Mouse (Mus musculus) adrenal gland, adult 18-20 months (tissue): ENCODE results near the gene Rusc2. TPM values are rescaled to one million over a fixed set of nuclear protein-coding genes. Genes with fewer than 3 reads are reported as not detected.
A peak's percentile ranks its signal among the peaks of the same experiment; 100 is the strongest.

Experiments used
- DNase-seq, 2 experiments: peaks; one replicate each; pipeline ENCODE4 v3.0.0; 2021 to 2022; ENCODE audit warnings: low spot score in 2 of 2
- long read RNA-seq, 2 experiments: library from polyadenylated mRNA; stranded (forward); transcript quantifications; one replicate each; pipeline ENCODE4 v2.0.0; 2021
- total RNA-seq, 2 experiments: library from RNA; stranded (reverse); gene quantifications; 1 replicate in 1 of 2; 2 replicates in 1 of 2; pipeline ENCODE4 v1.2.3; 2021

The Rusc2 gene
- 10 to 100 TPM; 36.9 to 39.9 TPM for total RNA-seq
- long read RNA-seq, experiment 1, full-length matches to known transcripts = 4 of 21 reads
- long read RNA-seq, experiment 1, partial matches to known transcripts = 10 of 21 reads
- long read RNA-seq, experiment 1, other reads (novel, unspliced or antisense) = 7 of 21 reads
- long read RNA-seq, experiment 2, full-length matches to known transcripts = 3 of 44 reads
- long read RNA-seq, experiment 2, partial matches to known transcripts = 31 of 44 reads
- long read RNA-seq, experiment 2, other reads (novel, unspliced or antisense) = 10 of 44 reads

DNA sequence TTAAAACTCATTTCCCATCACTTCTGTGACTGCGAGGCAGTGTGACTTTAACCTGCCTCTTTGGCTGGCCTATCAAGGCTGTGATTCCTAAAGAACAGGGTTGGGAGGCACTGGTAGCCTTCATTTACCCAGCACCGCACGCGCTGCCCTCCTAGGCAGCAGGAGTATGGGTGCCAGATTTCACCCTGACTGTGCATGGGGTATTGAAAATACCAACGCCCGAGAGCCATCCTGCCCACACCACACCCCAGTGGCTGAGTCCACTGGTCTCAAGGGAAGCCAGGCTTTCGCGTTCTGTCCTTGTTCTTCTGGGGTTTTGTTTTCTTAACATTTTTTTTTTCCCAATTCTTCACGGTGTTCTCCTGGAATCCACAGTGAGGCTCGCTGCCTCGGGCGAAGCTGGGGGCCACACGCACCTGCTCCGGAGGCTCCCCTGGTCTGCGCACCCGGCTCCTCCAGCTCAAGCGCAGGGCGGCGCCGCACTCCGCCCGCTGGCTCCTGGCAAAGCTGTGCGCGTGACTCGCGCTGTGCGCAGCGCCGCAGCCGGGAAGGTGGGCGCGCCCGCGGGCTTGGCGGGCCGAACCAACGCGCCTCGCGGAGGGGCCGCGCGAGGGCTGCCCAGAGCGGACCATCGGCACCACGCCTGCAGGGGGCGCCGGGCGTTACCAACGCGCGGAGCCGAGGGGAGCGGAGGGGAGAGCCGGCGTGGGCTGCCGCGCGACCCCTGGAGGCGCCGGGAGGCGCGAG lies at the start of gene Rusc2:
TSS of gene Rusc2 (plus strand) at position 572 of the 747 bp plus-strand sequence.
- peak; percentile 94 to 95 for DNase-seq

GRCm38 (mm10) chr4:43334771-43335170 lies 47.0 kb upstream of the Rusc2 start:
- DNase-seq = no peak

GRCm38 (mm10) chr4:43336176-43336575 lies 45.6 kb upstream of the Rusc2 start:
- no peak for DNase-seq

DNA sequence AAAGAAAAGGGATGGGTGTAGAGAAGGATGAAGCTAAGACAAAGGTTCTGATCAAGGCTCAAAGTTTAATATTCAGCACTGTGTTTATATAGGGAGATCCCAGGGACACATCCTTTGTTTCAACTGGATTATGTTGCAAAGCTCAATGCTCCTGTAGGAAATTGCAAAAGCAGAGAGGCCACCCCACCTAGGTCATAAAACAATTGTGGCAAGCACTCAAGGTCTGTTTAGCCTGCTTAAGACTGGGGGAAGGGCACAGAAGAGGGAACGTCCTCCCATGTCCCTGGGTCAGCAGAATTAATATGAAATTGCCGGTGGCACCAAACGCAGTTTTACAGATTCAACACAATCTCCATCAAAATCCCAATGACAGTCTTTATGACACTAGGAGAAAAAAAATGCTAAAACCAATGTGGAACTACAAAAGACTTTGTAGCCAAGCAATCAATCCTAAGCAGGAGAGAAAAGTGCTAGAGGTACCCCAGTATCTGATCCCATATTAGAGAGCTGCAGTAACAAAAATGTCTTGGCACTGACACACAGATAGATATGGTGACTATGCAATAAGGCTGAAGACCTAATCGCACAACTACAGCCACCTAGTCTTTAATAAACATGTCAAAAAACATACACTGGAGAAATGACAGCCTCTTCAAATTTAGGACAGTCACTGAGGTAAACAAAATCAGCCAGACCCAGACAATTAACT lies 41.5 kb upstream of the Rusc2 start:
- DNase-seq = no peak

GRCm38 (mm10) chr4:43341276-43341891 lies 40.4 kb upstream of the Rusc2 start:
- no peak for DNase-seq

DNA sequence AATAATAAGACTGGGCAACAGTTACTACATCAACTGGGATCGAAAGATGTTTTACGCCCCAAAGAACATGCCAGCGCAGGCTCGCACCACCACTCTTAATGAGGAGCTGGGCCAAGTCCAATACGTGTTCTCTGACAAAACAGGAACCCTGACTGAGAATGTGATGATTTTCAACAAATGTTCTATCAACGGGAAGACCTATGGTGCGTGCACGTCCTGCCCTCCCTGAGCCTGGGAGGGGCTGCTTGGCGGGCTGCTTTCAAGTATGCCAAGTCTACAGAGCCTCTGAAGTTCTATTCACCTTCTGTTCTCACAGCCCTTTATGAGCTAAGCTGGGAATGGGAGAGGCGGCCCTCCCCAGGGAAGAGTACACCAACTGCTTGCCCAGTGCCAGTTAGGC lies 39.3 kb upstream of the Rusc2 start:
- no peak for DNase-seq

GRCm38 (mm10) chr4:43344932-43345331 lies 36.8 kb upstream of the Rusc2 start:
- DNase-seq = no peak

GRCm38 (mm10) chr4:43349206-43349605 lies 32.6 kb upstream of the Rusc2 start:
- no peak for DNase-seq

GRCm38 (mm10) chr4:43350038-43350560 lies 31.7 kb upstream of the Rusc2 start:
- no peak for DNase-seq

DNA sequence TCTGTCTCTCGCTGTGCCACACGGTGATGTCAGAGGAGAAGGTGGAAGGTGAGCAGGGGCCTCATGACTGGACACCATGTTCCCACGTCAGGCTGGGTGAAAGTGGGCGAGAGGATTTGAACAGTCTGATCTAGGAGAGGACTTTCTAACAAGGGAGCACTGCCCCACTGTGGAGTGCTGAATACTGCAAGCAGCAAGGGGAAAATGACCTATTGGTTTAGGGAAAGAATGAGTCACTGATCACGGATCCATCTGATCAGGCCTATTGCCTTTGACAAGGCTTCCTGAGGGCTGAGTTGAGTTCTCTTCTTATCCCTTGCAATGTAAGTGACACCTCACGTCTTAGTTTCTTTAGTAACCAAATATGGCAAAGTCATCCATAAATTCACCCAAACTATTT lies 28.1 kb upstream of the Rusc2 start:
- no peak for DNase-seq

- no peak for DNase-seq
Measured at GRCm38 (mm10) chr4:43364914-43365560, 16.7 kb upstream of the Rusc2 start.

DNA sequence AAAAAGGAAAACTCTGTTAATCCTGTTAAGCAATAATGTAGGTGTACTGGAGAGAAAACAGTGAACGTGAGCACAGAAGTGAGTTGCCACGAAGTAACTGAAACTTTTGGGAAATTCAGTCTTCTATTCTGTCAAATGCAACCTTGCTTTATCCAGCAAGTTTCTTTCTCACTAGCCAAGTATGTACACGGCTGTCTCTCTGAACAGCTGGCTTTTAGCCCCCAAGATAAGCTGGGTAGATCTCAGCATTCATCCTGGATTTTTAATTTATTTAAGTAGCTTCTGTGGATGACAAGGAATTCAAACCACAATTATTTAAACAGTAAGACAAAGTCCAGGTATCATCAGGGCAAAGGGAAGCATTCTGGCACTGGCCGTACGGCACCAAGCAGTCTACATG lies 14.5 kb upstream of the Rusc2 start:
- DNase-seq = no peak

- DNase-seq = no peak
Measured at GRCm38 (mm10) chr4:43367787-43368186, 14.0 kb upstream of the Rusc2 start.

GRCm38 (mm10) chr4:43371406-43371805 lies 10.4 kb upstream of the Rusc2 start:
- DNase-seq = no peak

DNA sequence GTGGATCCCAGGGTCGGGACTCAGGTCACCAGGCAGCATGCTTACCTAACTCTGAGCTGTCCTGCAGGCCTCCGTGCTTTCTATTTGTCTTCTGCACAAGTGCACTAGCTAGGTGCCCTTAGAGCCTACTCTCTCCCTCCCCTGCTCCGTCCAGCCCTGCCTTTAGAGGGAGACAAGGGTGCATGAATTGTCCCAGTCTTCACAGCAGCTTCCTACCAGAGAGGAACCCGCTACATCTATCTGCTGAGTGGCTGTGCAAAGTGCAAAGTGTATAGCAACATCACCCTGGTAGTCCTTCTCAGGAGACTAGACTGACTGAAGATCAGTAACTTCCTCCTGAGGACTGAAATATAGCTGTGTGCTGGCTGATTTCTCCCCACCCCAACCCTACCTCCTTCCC lies 9.6 kb upstream of the Rusc2 start:
- DNase-seq = no peak

DNA sequence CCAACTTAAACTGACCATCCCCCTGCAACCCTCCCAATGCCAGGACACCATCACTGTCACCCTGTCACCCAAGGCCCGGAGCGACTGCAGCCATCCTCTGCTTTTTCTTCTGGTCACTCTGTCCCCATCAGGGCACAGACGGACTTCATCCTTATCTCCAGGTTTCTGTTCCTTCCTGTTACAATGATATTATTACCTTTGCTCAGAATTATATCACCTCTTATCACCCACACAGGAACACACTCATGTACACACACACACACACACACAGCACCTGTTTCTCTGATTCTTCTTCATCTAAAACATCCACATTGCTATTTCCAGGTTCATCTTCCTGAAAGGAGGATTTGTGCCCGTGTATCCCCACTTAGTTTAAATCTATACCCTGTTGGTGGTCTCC lies 7.5 kb upstream of the Rusc2 start:
- DNase-seq = no peak

DNA sequence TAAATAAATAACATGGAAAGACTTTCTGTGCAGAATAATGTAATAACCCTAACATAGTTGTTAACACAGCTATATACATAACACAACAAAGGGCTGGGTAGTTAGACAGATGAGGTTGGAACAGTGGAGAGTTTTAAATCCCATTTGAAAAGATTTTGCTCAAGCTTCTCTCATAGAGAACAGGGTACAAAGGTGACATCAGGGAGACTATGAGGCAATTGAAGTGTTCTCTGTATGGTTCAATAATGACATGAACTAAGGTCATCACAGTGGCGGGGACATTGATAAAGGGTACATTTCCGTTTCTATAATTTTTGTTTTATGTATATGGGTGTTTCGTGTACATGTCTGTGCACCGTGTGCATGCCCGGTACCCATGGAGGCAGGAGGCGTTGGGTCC lies 2.2 kb upstream of the Rusc2 start:
- no peak for DNase-seq

- no peak for DNase-seq
Measured at GRCm38 (mm10) chr4:43380951-43381350, 828 bp upstream of the Rusc2 start.

GRCm38 (mm10) chr4:43382155-43383020 lies 609 bp downstream of the Rusc2 start:
- no peak for DNase-seq
